Mouse (Mus musculus) C2C12 (cell line): ENCODE data around the gene Hcn3. TPM values are rescaled to one million over a fixed set of nuclear protein-coding genes. Genes with fewer than 3 reads are reported as not detected.

Experiments
- H3K27me3 ChIP-seq: one replicate; pipeline ENCODE4 v1.6.1; 2011; ENCODE audit not compliant: control insufficient read depth, insufficient read depth, insufficient read length
- H3K36me3 ChIP-seq: one replicate; pipeline ENCODE4 v1.6.1; 2011; ENCODE audit not compliant: control insufficient read depth, insufficient read depth
- H3K4me3 ChIP-seq: one replicate; pipeline ENCODE4 v1.5.1; 2011; ENCODE audit warnings: mild to moderate bottlenecking, control low read depth; ENCODE audit not compliant: poor library complexity, insufficient read depth, severe bottlenecking
- H3K79me2 ChIP-seq: one replicate; pipeline ENCODE4 v1.6.1; 2011; ENCODE audit not compliant: control insufficient read depth, insufficient read depth
- H3K79me3 ChIP-seq: one replicate; pipeline ENCODE4 v1.6.1; 2011; ENCODE audit warnings: low read depth, control low read depth
- H3ac ChIP-seq: one replicate; pipeline ENCODE3; 2011; ENCODE audit warnings: low read depth; ENCODE audit not compliant: control insufficient read depth, insufficient read length
- CEBPB ChIP-seq: IDR thresholded peaks from one replicate; pipeline ENCODE4 v1.6.1; 2011; ENCODE audit warnings: low read depth, mild to moderate bottlenecking, control low read depth, moderate library complexity
- CTCF ChIP-seq: IDR thresholded peaks from one replicate; pipeline ENCODE4 v1.5.1; 2011; ENCODE audit not compliant: control insufficient read depth, insufficient read depth, insufficient read length
- FOSL1 ChIP-seq: IDR thresholded peaks from one replicate; pipeline ENCODE4 v1.8.0; 2011; ENCODE audit warnings: mild to moderate bottlenecking, low read length; ENCODE audit not compliant: poor library complexity, insufficient read depth, severe bottlenecking
- MAX ChIP-seq: IDR thresholded peaks from one replicate; pipeline ENCODE4 v1.6.1; 2011; ENCODE audit warnings: mild to moderate bottlenecking, control low read depth
- MYOD1 ChIP-seq: IDR thresholded peaks from one replicate; pipeline ENCODE4 v1.6.1; 2011; ENCODE audit warnings: low read depth; ENCODE audit not compliant: control insufficient read depth, insufficient read length
- MYOG ChIP-seq: IDR thresholded peaks from one replicate; pipeline ENCODE4 v1.6.1; 2011; ENCODE audit not compliant: control insufficient read depth, insufficient read length; ENCODE audit errors: extremely low read depth
- USF1 ChIP-seq: IDR thresholded peaks from one replicate; pipeline ENCODE4 v1.6.1; 2011; ENCODE audit warnings: low read depth, mild to moderate bottlenecking, control low read depth, moderate library complexity
- polyA plus RNA-seq: library from polyadenylated mRNA; unstranded; fragments of >200 nt; fragmentation: generic; extraction: Trizol; gene quantifications from one replicate; pipeline ENCODE4 v1.2.1, GENCODE M21; 2012; ENCODE audit warnings: missing spikeins

The Hcn3 gene
- polyA plus RNA-seq, 1 experiment = 0.15 TPM

DNA sequence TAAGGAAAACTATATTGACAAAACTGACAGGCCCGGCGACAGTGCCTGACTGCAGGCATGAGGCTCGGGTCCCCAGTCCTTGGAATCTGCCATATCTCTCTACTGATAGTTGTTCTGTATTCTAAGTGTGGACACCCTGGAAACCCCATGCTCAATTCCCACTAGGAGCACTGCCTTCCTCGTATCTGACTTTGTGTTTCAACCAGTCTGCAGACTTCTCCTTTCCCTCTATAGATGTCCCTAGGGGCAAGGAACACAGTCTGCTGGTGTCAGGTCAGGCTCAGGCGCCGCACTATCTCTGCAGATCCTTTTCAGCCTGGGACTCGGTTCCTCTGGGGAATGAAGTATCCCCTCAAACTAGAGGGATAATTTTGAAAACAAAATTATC lies 26.9 kb downstream of the Hcn3 start:
- no peak for TF ChIP-seq CEBPB
- no peak for TF ChIP-seq MAX
- TF ChIP-seq CTCF = no peak
- TF ChIP-seq MYOG = no peak
- no peak for TF ChIP-seq USF1
- TF ChIP-seq FOSL1 = no peak
- TF ChIP-seq MYOD1 = no peak
- no peaks in the 10 kb centered on the region for H3K36me3 ChIP-seq
- peaks cover 70% of the 10 kb centered on the region for H3K27me3 ChIP-seq

DNA sequence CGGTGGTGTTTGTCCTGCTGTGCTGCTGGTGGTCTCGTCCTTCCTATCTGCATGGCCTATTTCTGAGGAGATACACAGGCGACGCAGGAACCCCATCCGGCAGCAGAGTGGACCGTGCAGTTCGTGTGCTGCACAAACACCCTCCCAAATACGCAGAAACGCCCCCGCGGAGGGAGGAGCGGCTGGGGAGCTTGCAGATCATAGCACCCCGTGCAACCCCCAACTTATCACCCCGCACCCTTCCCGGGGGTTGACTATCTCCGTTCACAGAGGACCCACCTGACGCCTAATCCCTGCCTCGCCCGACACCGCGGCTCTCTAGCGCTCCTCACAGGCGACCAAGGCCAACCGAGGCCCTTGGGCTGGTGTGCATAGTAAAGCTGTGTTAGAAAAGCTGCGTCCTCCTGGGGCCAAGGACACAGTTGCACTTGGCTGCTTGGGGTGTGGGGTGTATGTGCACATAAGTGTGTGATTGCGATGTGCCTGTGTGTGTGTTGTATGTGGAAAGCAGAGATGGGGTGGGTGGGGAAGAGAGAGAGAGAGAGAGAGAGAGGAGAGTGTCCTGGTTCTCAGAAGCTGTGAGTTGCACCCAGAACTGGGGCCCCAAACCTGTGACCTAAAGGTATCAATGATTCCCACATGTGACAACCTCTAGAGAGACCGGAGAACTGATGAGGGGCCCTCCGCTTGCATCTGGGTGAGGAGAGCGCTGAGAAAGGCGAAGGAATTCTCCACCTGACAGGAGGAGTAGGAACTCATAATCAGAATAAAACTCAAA lies 27.5 kb downstream of the Hcn3 start:
- no peaks in the 10 kb centered on the region for H3K36me3 ChIP-seq
- TF ChIP-seq MAX (no peak), FOSL1 (no peak), MYOD1 (no peak), CTCF (no peak), CEBPB (no peak), MYOG (no peak), USF1 (no peak)
- no peaks in the 10 kb centered on the region for H3K79me2 ChIP-seq
- H3ac ChIP-seq = no peak overlapping the region
- no peaks in the 10 kb centered on the region for H3K79me3 ChIP-seq
- peaks cover 75% of the 10 kb centered on the region for H3K27me3 ChIP-seq
- no peak overlapping the region for H3K4me3 ChIP-seq

More for the DNA sequence above, 26.9 kb downstream of the Hcn3 start:
- no peaks in the 10 kb centered on the region for H3K79me3 ChIP-seq
- H3ac ChIP-seq = no peak overlapping the region
- H3K4me3 ChIP-seq = no peak overlapping the region
- H3K79me2 ChIP-seq = no peaks in the 10 kb centered on the region

DNA sequence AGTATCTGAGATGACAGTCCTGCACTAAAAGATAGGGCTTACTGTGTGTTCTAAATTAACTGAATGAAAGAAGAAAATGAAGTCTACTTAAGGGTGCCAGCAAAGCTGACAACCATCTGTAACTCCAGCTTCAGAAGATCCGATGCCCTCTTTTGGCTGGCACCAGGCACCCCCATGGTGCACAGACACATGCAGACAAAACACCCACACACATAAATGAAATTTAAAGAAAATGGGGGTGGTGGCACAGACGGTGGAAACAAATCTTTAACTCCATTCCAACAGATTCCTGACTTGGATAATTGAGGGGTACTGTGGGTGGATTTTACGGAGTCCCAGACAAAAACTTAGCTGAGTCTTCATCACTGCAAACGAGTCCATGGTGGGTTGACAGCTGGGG lies 28.2 kb downstream of the Hcn3 start:
- TF ChIP-seq CTCF (no peak), MAX (no peak), MYOG (no peak), FOSL1 (no peak), MYOD1 (no peak), CEBPB (no peak), USF1 (no peak)
- Histone ChIP-seq H3K36me3 (no peaks in the 10 kb centered on the region), H3ac (no peak overlapping the region), H3K27me3 (peaks cover 72% of the 10 kb centered on the region), H3K79me3 (no peaks in the 10 kb centered on the region), H3K4me3 (no peak overlapping the region), H3K79me2 (no peaks in the 10 kb centered on the region)

DNA sequence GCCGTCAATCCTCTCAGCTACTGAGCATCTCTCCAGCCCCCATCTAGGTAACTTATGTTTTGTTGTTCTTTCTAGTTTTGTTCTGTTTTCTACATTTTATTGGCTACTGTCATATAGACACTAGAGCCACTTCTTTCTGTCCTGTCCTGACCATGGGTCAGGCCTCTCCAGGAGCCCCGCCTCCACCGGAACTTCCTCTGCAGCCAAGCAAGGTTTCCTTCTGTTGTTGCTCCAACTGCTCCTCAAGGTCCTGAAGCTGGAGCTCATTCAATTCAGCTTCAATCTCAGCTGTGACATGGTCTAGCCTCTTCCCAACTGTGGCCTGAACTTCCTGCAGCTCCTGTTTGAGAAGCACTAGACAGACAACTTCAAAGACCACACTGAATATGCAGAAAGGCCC lies 30.1 kb downstream of the Hcn3 start:
- H3K79me2 ChIP-seq = no peaks in the 10 kb centered on the region
- no peaks in the 10 kb centered on the region for H3K36me3 ChIP-seq
- H3ac ChIP-seq = no peak overlapping the region
- no peak overlapping the region for H3K4me3 ChIP-seq
- H3K27me3 ChIP-seq = peaks cover 58% of the 10 kb centered on the region
- no peak for TF ChIP-seq CEBPB
- TF ChIP-seq FOSL1 = no peak
- no peak for TF ChIP-seq MAX
- TF ChIP-seq MYOG = no peak
- no peak for TF ChIP-seq MYOD1
- no peak for TF ChIP-seq USF1
- no peak for TF ChIP-seq CTCF
- H3K79me3 ChIP-seq = no peaks in the 10 kb centered on the region

DNA sequence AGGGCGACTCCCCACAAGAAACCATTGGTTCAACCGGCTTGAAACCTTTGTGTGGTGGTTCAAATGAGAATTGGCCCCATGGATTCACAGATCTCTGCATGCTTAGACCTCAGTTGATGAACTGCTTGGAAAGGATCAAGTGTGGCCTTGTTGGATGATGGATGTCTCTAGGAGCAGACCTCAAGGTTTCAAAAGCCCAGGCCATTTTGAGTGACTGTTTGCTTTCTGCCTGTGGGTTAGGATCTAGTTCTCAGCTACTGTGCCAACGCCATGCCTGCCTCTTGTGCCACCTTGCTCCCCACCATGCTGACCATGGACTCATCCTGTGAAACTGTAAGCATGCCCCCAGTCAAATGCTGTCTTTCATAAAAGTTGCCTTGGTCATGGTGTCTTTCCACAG lies 34.0 kb downstream of the Hcn3 start:
- no peaks in the 10 kb centered on the region for H3K79me3 ChIP-seq
- H3K36me3 ChIP-seq = no peaks in the 10 kb centered on the region
- H3K4me3 ChIP-seq = no peak overlapping the region
- no peak overlapping the region for H3ac ChIP-seq
- no peaks in the 10 kb centered on the region for H3K79me2 ChIP-seq
- H3K27me3 ChIP-seq = peaks cover 27% of the 10 kb centered on the region
- no peak for TF ChIP-seq MYOD1
- TF ChIP-seq CTCF = no peak
- no peak for TF ChIP-seq FOSL1
- no peak for TF ChIP-seq MAX
- TF ChIP-seq CEBPB = no peak

DNA sequence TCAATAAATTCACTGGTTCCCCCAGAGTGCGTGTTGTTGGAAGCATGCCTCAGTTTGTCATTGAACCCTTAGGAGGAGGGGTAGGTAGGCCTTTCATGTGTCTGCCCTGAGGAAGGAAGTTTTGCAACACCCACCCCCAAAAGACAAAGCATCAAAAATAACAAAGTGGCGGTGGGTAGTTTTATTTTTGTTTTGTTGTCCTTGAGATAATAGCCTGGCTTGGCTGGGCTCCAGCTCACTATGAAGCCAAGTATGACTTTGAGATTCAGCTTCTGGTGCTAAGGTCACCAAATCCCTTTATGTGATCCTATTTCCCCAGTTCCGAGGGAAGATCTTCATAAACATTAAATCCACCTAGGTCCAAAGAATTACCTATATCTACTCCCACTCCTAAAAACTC lies 35.8 kb downstream of the Hcn3 start:
- Histone ChIP-seq H3K4me3 (no peak overlapping the region), H3K79me3 (no peaks in the 10 kb centered on the region)
- no peak for TF ChIP-seq FOSL1
- TF ChIP-seq CEBPB = no peak
- no peak for TF ChIP-seq CTCF
- no peak for TF ChIP-seq MAX
- no peak for TF ChIP-seq USF1
- no peak for TF ChIP-seq MYOD1
- no peak for TF ChIP-seq MYOG

More for the DNA sequence above, 35.8 kb downstream of the Hcn3 start:
- H3K36me3 ChIP-seq = no peaks in the 10 kb centered on the region
- no peaks in the 10 kb centered on the region for H3K79me2 ChIP-seq
- H3ac ChIP-seq = no peak overlapping the region
- H3K27me3 ChIP-seq = peaks cover 30% of the 10 kb centered on the region
